Mouse (Mus musculus) ES-E14 (cell line): ENCODE results near the gene Siah1a.

ENCODE experiments used
- HCFC1 ChIP-seq: IDR thresholded peaks from 2 replicates; pipeline ENCODE4 v1.6.1; 2012; ENCODE audit warnings: low read length, inconsistent platforms, borderline replicate concordance; ENCODE audit not compliant: insufficient read depth
- ZC3H11A ChIP-seq: IDR thresholded peaks from 2 replicates; pipeline ENCODE4 v1.6.1; 2012; ENCODE audit warnings: low read depth, mild to moderate bottlenecking, inconsistent platforms, low read length, borderline replicate concordance
- ZNF384 ChIP-seq: IDR thresholded peaks from 2 replicates; pipeline ENCODE4 v1.6.1; 2012; ENCODE audit warnings: low read depth, low read length, inconsistent platforms

DNA sequence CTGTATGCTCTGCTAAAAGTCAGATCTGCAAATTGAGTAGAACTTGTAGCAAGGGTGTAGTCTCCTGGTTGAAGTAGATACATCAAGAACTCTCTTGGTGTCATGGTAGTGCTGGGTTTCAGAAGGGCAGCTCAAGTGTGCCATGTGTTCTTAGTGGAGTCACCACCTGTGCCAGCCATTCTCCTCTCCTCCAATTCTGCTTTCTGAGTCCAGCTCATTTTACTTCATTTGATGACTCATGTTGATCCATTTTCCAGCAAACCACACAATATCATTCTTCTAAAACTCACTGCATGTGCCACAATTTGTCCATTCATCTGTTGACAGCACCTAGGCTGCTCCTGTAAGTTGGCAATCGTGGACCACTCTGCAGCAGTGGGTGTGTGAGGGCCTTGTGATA is 53.6 kb downstream of the Siah1a start:
- TF ChIP-seq ZC3H11A: no peak
- TF ChIP-seq ZNF384: no peak
- TF ChIP-seq HCFC1: no peak
